ENCODE assay signal across 23 mouse cellular contexts in genomic region chr7:45007141-45007540, GRCm38 (mm10). TPM values are rescaled to one million over a fixed set of nuclear protein-coding genes. Genes with fewer than 3 reads are reported as not detected.
DNase-seq lines count a peak whose midpoint lies in the region; ATAC-seq and TF ChIP-seq lines count a peak whose summit lies in the region.
"Had no signal": no experiment of that assay in that cellular context is flagged by ENCODE, and none has a peak within 500 bp of the region (broad histone marks: within the 10 kb centered on the region; RNA-seq: fewer than 3 reads in every experiment).

No protein-coding gene starts in this region.

- H3K27me3 ChIP-seq in intestine, postnatal 0 days (replicated peaks; ENCODE audit: control insufficient read depth, insufficient read depth, low read length): no peaks in the 10 kb centered on the region
- H3K27me3 ChIP-seq in intestine, embryonic 16.5 days (replicated peaks; ENCODE audit: control insufficient read depth, insufficient read depth, low read length): no peaks in the 10 kb centered on the region
- no peaks in the 10 kb centered on the region for H3K27me3 ChIP-seq in hindbrain, embryonic 13.5 days
- H3K27me3 ChIP-seq: forebrain, embryonic 13.5 days; heart, embryonic 15.5 days; hindbrain, embryonic 15.5 days had no signal

- H3K27ac ChIP-seq in intestine, postnatal 0 days (ENCODE audit: low read depth, low read length): peak overlapping the region; percentile 7; the same call in 1 of the 2 replicates
- H3K27ac ChIP-seq in intestine, embryonic 16.5 days (ENCODE audit: low read length): no peak overlapping the region
- no peak overlapping the region for H3K27ac ChIP-seq in hindbrain, embryonic 13.5 days
- H3K27ac ChIP-seq: forebrain, embryonic 10.5 days; forebrain, embryonic 13.5 days; heart, embryonic 15.5 days; hindbrain, embryonic 10.5 days; hindbrain, embryonic 15.5 days had no signal

- peak; percentile 33 for DNase-seq in cerebellum, adult 11-12 months
- DNase-seq in cerebellum, adult 8-10 months: no peak
- DNase-seq in spleen, postnatal 4 days (ENCODE audit: low spot score in 2 of 2): peak; percentile 13 to 64
- DNase-seq in spleen, postnatal 36 days (ENCODE audit: low spot score in 2 of 2): no peak
- DNase-seq: adrenal gland, adult 2 months; adrenal gland, postnatal 14 days; cerebellum, adult 11 months; cerebellum, postnatal 36 days; embryo, embryonic 11 days; gastrocnemius, postnatal 10 days; gastrocnemius, postnatal 36 days; heart, postnatal 10 days; heart, postnatal 36 days had no signal

- H3K9ac ChIP-seq in intestine, postnatal 0 days (ENCODE audit: low read depth, low read length): no peak overlapping the region
- no peak overlapping the region for H3K9ac ChIP-seq in intestine, embryonic 16.5 days (ENCODE audit: low read depth, low read length)
- no peak overlapping the region for H3K9ac ChIP-seq in hindbrain, embryonic 13.5 days
- H3K9ac ChIP-seq: forebrain, embryonic 13.5 days; heart, embryonic 15.5 days; hindbrain, embryonic 15.5 days had no signal

- no peak for ATAC-seq in intestine, postnatal 0 days
- ATAC-seq in intestine, embryonic 16.5 days: no peak
- no peak for ATAC-seq in hindbrain, embryonic 13.5 days (ENCODE audit: low FRiP score)
- ATAC-seq: forebrain, embryonic 13.5 days; forebrain, embryonic 16.5 days had no signal

- no peak overlapping the region for H3K4me3 ChIP-seq in intestine, postnatal 0 days (ENCODE audit: low read depth, low read length)
- H3K4me3 ChIP-seq in intestine, embryonic 16.5 days (ENCODE audit: low read length): no peak overlapping the region
- no peak overlapping the region for H3K4me3 ChIP-seq in hindbrain, embryonic 13.5 days
- H3K4me3 ChIP-seq: forebrain, embryonic 13.5 days; heart, embryonic 15.5 days; hindbrain, embryonic 10.5 days; hindbrain, embryonic 15.5 days had no signal

- no peak overlapping the region for H3K4me2 ChIP-seq in intestine, postnatal 0 days (replicated peaks; ENCODE audit: low read depth)
- H3K4me2 ChIP-seq in intestine, embryonic 16.5 days (ENCODE audit: low read depth, low read length): no peak overlapping the region
- no peak overlapping the region for H3K4me2 ChIP-seq in hindbrain, embryonic 13.5 days
- H3K4me2 ChIP-seq: forebrain, embryonic 13.5 days; heart, embryonic 11.5 days; heart, embryonic 15.5 days; hindbrain, embryonic 15.5 days had no signal

- peaks cover 93% of the 10 kb centered on the region for H3K36me3 ChIP-seq in intestine, postnatal 0 days (ENCODE audit: control insufficient read depth, insufficient read depth)
- H3K36me3 ChIP-seq in intestine, embryonic 16.5 days (ENCODE audit: control insufficient read depth, insufficient read depth, low read length): peaks cover 66% of the 10 kb centered on the region
- peaks cover 100% of the 10 kb centered on the region for H3K36me3 ChIP-seq in hindbrain, embryonic 13.5 days

- 95% methylated on average over 29 of the region's 29 CpGs for WGBS in intestine, postnatal 0 days
- 95% methylated on average over 29 of the region's 29 CpGs for WGBS in intestine, embryonic 16.5 days
- whole genome bisulfite sequencing in hindbrain, embryonic 13.5 days: 97% methylated on average over 29 of the region's 29 CpGs

- no peaks in the 10 kb centered on the region for H3K4me1 ChIP-seq in intestine, postnatal 0 days (replicated peaks; ENCODE audit: control insufficient read depth, insufficient read depth, low read length)
- H3K4me1 ChIP-seq in intestine, embryonic 16.5 days (ENCODE audit: control insufficient read depth, insufficient read depth, low read length): no peaks in the 10 kb centered on the region
- no peaks in the 10 kb centered on the region for H3K4me1 ChIP-seq in hindbrain, embryonic 13.5 days (replicated peaks)
- H3K4me1 ChIP-seq: forebrain, embryonic 13.5 days; hindbrain, embryonic 10.5 days; hindbrain, embryonic 15.5 days had no signal

- H3K9me3 ChIP-seq in intestine, postnatal 0 days (ENCODE audit: control insufficient read depth): no peaks in the 10 kb centered on the region
- H3K9me3 ChIP-seq in intestine, embryonic 16.5 days (ENCODE audit: control insufficient read depth, low read length): no peaks in the 10 kb centered on the region
- no peaks in the 10 kb centered on the region for H3K9me3 ChIP-seq in hindbrain, embryonic 13.5 days
- H3K9me3 ChIP-seq: forebrain, embryonic 10.5 days; forebrain, embryonic 13.5 days; heart, embryonic 15.5 days; hindbrain, embryonic 10.5 days; hindbrain, embryonic 15.5 days had no signal

- TF ChIP-seq CTCF in intestine, postnatal 0 days (IDR thresholded peaks at IDR 0.05; ENCODE audit: low read depth): no peak

RNA-seq across cellular contexts. Expression of gene Bcl2l12, which starts 8.6 kb away (rescaled TPM):
- polyA plus RNA-seq in intestine, postnatal 0 days (2015; fragmentation: Nextera tagmentation; extraction: Ambion mirVana): 18.3 and 19.6 TPM in 2 replicates
- polyA plus RNA-seq in intestine, embryonic 16.5 days (2015; fragmentation: Nextera tagmentation; extraction: Ambion mirVana): 33.0 and 36.9 TPM in 2 replicates
- polyA plus RNA-seq in hindbrain, embryonic 13.5 days (2015; fragmentation: Nextera tagmentation; extraction: Ambion mirVana): 16.2 and 19.7 TPM in 2 replicates

RNA-seq across cellular contexts. Expression of gene Scaf1, which starts 9.0 kb away (rescaled TPM):
- 21.7 and 22.6 TPM in 2 replicates for polyA plus RNA-seq in intestine, postnatal 0 days (2015; fragmentation: Nextera tagmentation; extraction: Ambion mirVana)
- polyA plus RNA-seq in intestine, embryonic 16.5 days (2015; fragmentation: Nextera tagmentation; extraction: Ambion mirVana): 20.1 and 23.2 TPM in 2 replicates
- polyA plus RNA-seq in hindbrain, embryonic 13.5 days (2015; fragmentation: Nextera tagmentation; extraction: Ambion mirVana): 42.4 and 45.2 TPM in 2 replicates

RNA-seq across cellular contexts. Expression of gene Irf3, which starts 9.7 kb away (rescaled TPM):
- polyA plus RNA-seq in intestine, postnatal 0 days (2015; fragmentation: Nextera tagmentation; extraction: Ambion mirVana): 53.2 and 56.4 TPM in 2 replicates
- 96.1 and 115 TPM in 2 replicates for polyA plus RNA-seq in intestine, embryonic 16.5 days (2015; fragmentation: Nextera tagmentation; extraction: Ambion mirVana)
- polyA plus RNA-seq in hindbrain, embryonic 13.5 days (2015; fragmentation: Nextera tagmentation; extraction: Ambion mirVana): 66.7 and 68.3 TPM in 2 replicates

RNA-seq across cellular contexts. Expression of gene Rras, which starts 10.6 kb away (rescaled TPM):
- 94.6 and 100 TPM in 2 replicates for polyA plus RNA-seq in intestine, postnatal 0 days (2015; fragmentation: Nextera tagmentation; extraction: Ambion mirVana)
- 61.4 and 62.6 TPM in 2 replicates for polyA plus RNA-seq in intestine, embryonic 16.5 days (2015; fragmentation: Nextera tagmentation; extraction: Ambion mirVana)
- 11.5 and 15.4 TPM in 2 replicates for polyA plus RNA-seq in hindbrain, embryonic 13.5 days (2015; fragmentation: Nextera tagmentation; extraction: Ambion mirVana)

RNA-seq across cellular contexts. Expression of gene Prmt1, which starts 20.8 kb away (rescaled TPM):
- polyA plus RNA-seq in intestine, postnatal 0 days (2015; fragmentation: Nextera tagmentation; extraction: Ambion mirVana): 124 and 130 TPM in 2 replicates
- polyA plus RNA-seq in intestine, embryonic 16.5 days (2015; fragmentation: Nextera tagmentation; extraction: Ambion mirVana): 363 and 439 TPM in 2 replicates
- 681 and 687 TPM in 2 replicates for polyA plus RNA-seq in hindbrain, embryonic 13.5 days (2015; fragmentation: Nextera tagmentation; extraction: Ambion mirVana)

Comparison
In these comparisons a context has a peak if more than half of its experiments do, and no peak if none do; other contexts are left out.
1. DNase-seq: peak in cerebellum, adult 11-12 months (single experiment) and spleen, postnatal 4 days (2 of 2); none in cerebellum, adult 8-10 months (single experiment) and spleen, postnatal 36 days (0 of 2).